Mouse (Mus musculus) lung, postnatal 0 days (tissue): ENCODE data around the gene Unc5a.

Experiments
- CTCF ChIP-seq: IDR thresholded peaks from 2 replicates; pipeline ENCODE4 v1.5.1; 2016; ENCODE audit warnings: antibody characterized with exemption, mild to moderate bottlenecking
- EP300 ChIP-seq: IDR thresholded peaks from 2 replicates; pipeline ENCODE4 v1.6.1; 2016; ENCODE audit warnings: antibody characterized with exemption, mild to moderate bottlenecking, control low read depth

GRCm38 (mm10) chr13:54946406-54946805 lies 2.8 kb upstream of the Unc5a start:
- TF ChIP-seq CTCF, result no peak
- TF ChIP-seq EP300, result no peak
